Mouse (Mus musculus) cerebellum, adult 18-20 months (tissue): ENCODE data around the gene Prss57.

Source experiments
- DNase-seq, 2 experiments: peaks; one replicate each; pipeline ENCODE4 v3.0.0; 2021

Gene Prss57

GRCm38 (mm10) chr10:79790861-79791260, at the start of gene Prss57:
Gene Prss57 (minus strand): TSS chr10:79790961.
- DNase-seq, result no peak

GRCm38 (mm10) chr10:79840091-79840490, 49.3 kb upstream of the Prss57 start:
- no peak for DNase-seq

GRCm38 (mm10) chr10:79838151-79838550, 47.4 kb upstream of the Prss57 start:
- no peak for DNase-seq

GRCm38 (mm10) chr10:79836918-79837317, 46.2 kb upstream of the Prss57 start:
- DNase-seq, result no peak

GRCm38 (mm10) chr10:79834769-79835398, 44.1 kb upstream of the Prss57 start:
- DNase-seq, result peak; percentile 78 to 85

- DNase-seq, result no peak
Observed at GRCm38 (mm10) chr10:79832786-79833181, 42.0 kb upstream of the Prss57 start.

- DNase-seq, result no peak
Observed at GRCm38 (mm10) chr10:79832026-79832785, 41.4 kb upstream of the Prss57 start.

GRCm38 (mm10) chr10:79831583-79831982, 40.8 kb upstream of the Prss57 start:
- DNase-seq, result no peak

GRCm38 (mm10) chr10:79824413-79824812, 33.7 kb upstream of the Prss57 start:
- DNase-seq, result no peak

GRCm38 (mm10) chr10:79823011-79823410, 32.2 kb upstream of the Prss57 start:
- no peak for DNase-seq

GRCm38 (mm10) chr10:79822372-79822771, 31.6 kb upstream of the Prss57 start:
- no peak for DNase-seq

GRCm38 (mm10) chr10:79821731-79822130, 31.0 kb upstream of the Prss57 start:
- no peak for DNase-seq

GRCm38 (mm10) chr10:79820782-79821181, 30.0 kb upstream of the Prss57 start, which contains the start of gene Misp:
Gene Misp (plus strand): TSS chr10:79820989.
- no peak for DNase-seq

- no peak for DNase-seq
Observed at GRCm38 (mm10) chr10:79820277-79820676, 29.5 kb upstream of the Prss57 start.

- no peak for DNase-seq
Observed at GRCm38 (mm10) chr10:79819606-79820005, 28.8 kb upstream of the Prss57 start.

GRCm38 (mm10) chr10:79818225-79818624, 27.5 kb upstream of the Prss57 start:
- DNase-seq, result no peak

- no peak for DNase-seq
Observed at GRCm38 (mm10) chr10:79817111-79817510, 26.4 kb upstream of the Prss57 start.

- no peak for DNase-seq
Observed at GRCm38 (mm10) chr10:79815671-79816494, 25.1 kb upstream of the Prss57 start.

GRCm38 (mm10) chr10:79814271-79814842, 23.6 kb upstream of the Prss57 start:
- no peak for DNase-seq

GRCm38 (mm10) chr10:79811736-79812637, 21.2 kb upstream of the Prss57 start:
- peak; percentile 86 to 91 for DNase-seq

- DNase-seq, result no peak
Observed at GRCm38 (mm10) chr10:79808728-79809127, 18.0 kb upstream of the Prss57 start.

- peak; percentile 47 to 53 for DNase-seq
Observed at GRCm38 (mm10) chr10:79807826-79808225, 17.1 kb upstream of the Prss57 start.
